Mouse (Mus musculus) myocyte (in vitro differentiated cells): ENCODE data around the gene Spata5. TPM values are rescaled to one million over a fixed set of nuclear protein-coding genes. Genes with fewer than 3 reads are reported as not detected.

Experiments
- H3K27me3 ChIP-seq: one replicate; pipeline ENCODE4 v1.6.1; 2011; ENCODE audit not compliant: control insufficient read depth, insufficient read depth, insufficient read length
- H3K36me3 ChIP-seq: one replicate; pipeline ENCODE4 v1.6.1; 2011; ENCODE audit not compliant: control insufficient read depth, insufficient read depth
- H3K4me2 ChIP-seq: one replicate; pipeline ENCODE4 v1.6.1; 2011; ENCODE audit warnings: low read depth, control low read depth
- H3K4me3 ChIP-seq: one replicate; pipeline ENCODE4 v1.5.1; 2011; ENCODE audit warnings: mild to moderate bottlenecking, control low read depth, moderate library complexity
- H3K79me2 ChIP-seq: one replicate; pipeline ENCODE4 v1.6.1; 2011; ENCODE audit not compliant: control insufficient read depth, insufficient read depth
- H3ac ChIP-seq: one replicate; pipeline ENCODE4 v1.6.1; 2011; ENCODE audit not compliant: control insufficient read depth, insufficient read length
- CEBPB ChIP-seq: IDR thresholded peaks from 2 replicates; pipeline ENCODE4 v1.6.1; 2011; ENCODE audit warnings: mild to moderate bottlenecking, moderate library complexity; ENCODE audit not compliant: poor library complexity, insufficient read depth, severe bottlenecking
- E2F4 ChIP-seq: IDR thresholded peaks from one replicate; pipeline ENCODE4 v1.6.1; 2011; ENCODE audit warnings: mild to moderate bottlenecking, control low read depth, moderate library complexity; ENCODE audit not compliant: insufficient read depth
- MAX ChIP-seq: IDR thresholded peaks from one replicate; pipeline ENCODE4 v1.6.1; 2011; ENCODE audit warnings: low read depth, mild to moderate bottlenecking, control low read depth
- MYOD1 ChIP-seq, 3 experiments: IDR thresholded peaks; one replicate each; pipeline ENCODE4 v1.6.1; 2011; ENCODE audit warnings: control low read depth in 2 of 3, low read depth in 2 of 3, mild to moderate bottlenecking in 2 of 3, moderate library complexity in 1 of 3; ENCODE audit not compliant: insufficient read length in 2 of 3, control insufficient read depth in 1 of 3
- MYOG ChIP-seq, 3 experiments: IDR thresholded peaks; one replicate each; pipeline ENCODE4 v1.6.1; 2011; ENCODE audit warnings: control low read depth in 2 of 3, low read depth in 2 of 3, mild to moderate bottlenecking in 2 of 3; ENCODE audit not compliant: insufficient read length in 2 of 3, control insufficient read depth in 1 of 3, insufficient read depth in 1 of 3
- POLR2A ChIP-seq: IDR thresholded peaks from one replicate; pipeline ENCODE4 v1.6.1; 2011; ENCODE audit warnings: low read depth, mild to moderate bottlenecking, control low read depth, moderate library complexity; ENCODE audit not compliant: insufficient read length
- POLR2AphosphoS2 ChIP-seq: IDR thresholded peaks from one replicate; pipeline ENCODE4 v1.6.1; 2011; ENCODE audit warnings: low read depth, control low read depth; ENCODE audit not compliant: insufficient read length
- REST ChIP-seq: IDR thresholded peaks from one replicate; pipeline ENCODE4 v1.6.1; 2011; ENCODE audit warnings: mild to moderate bottlenecking, control low read depth, moderate library complexity; ENCODE audit not compliant: insufficient read depth, insufficient read length
- SRF ChIP-seq: IDR thresholded peaks from one replicate; pipeline ENCODE4 v1.6.1; 2011; ENCODE audit warnings: low read depth; ENCODE audit not compliant: control insufficient read depth, insufficient read length
- TCF12 ChIP-seq: IDR thresholded peaks from one replicate; pipeline ENCODE4 v1.6.1; 2011; ENCODE audit warnings: mild to moderate bottlenecking, control low read depth; ENCODE audit not compliant: poor library complexity, insufficient read depth, severe bottlenecking
- TCF3 ChIP-seq: IDR thresholded peaks from one replicate; pipeline ENCODE4 v1.6.1; 2011; ENCODE audit warnings: low read depth, control low read depth; ENCODE audit not compliant: insufficient read length
- USF1 ChIP-seq: IDR thresholded peaks from one replicate; pipeline ENCODE4 v1.6.1; 2011; ENCODE audit warnings: low read depth, mild to moderate bottlenecking, control low read depth, moderate library complexity
- polyA plus RNA-seq: library from polyadenylated mRNA; unstranded; fragments of >200 nt; fragmentation: generic; extraction: Trizol; gene quantifications from one replicate; pipeline ENCODE4 v1.2.1, GENCODE M21; 2012; ENCODE audit warnings: missing spikeins

The Spata5 gene
- polyA plus RNA-seq, 1 experiment, result 24.2 TPM

DNA sequence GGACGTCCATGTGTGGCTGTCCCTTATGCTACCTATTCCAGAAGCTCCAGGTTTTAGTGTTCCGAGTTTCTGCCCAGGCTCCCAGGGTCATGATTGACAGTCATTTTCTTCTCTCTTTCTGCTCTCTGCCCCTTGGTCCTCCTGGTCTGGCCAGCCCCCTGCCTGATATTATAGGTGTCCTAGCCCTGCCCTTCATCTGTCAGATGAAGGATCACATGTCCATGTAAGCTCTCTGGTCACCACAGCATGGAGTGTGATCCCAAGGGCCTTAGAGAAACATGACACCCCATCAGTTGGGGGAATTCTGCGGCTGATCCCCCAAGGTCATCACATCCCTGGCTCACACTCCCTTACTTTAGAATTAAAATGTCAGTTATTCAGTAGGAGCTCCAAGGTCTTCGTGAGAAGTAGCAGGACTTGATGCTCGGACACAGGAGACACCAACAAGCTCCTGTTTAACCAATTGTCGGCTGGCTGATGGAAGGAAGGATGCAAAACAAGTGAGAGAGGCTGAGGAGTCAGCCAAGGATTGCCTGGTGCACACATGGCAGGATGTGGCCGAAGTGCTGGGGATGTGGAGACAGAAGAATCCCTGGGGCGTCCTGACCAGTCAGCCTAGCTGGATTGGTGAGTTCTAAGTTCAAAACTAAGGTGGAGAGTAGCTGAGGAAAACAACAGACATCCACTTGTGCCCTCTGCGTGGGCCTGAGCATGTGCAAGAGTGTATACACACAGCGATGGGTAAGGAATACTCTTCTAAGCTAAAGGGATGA is 195.4 kb downstream of the Spata5 start:
- Histone ChIP-seq H3K4me3 (no peak overlapping the region), H3K79me2 (no peaks in the 10 kb centered on the region), H3K27me3 (no peaks in the 10 kb centered on the region), H3ac (no peak overlapping the region), H3K4me2 (no peak overlapping the region), H3K36me3 (no peaks in the 10 kb centered on the region)
- TF ChIP-seq MYOD1 (IDR thresholded peaks at IDR 0.05; ENCODE audit: control insufficient read depth in 1 of 3, insufficient read length in 2 of 3, low read depth in 2 of 3) (no peak), REST (no peak), POLR2AphosphoS2 (no peak)

DNA sequence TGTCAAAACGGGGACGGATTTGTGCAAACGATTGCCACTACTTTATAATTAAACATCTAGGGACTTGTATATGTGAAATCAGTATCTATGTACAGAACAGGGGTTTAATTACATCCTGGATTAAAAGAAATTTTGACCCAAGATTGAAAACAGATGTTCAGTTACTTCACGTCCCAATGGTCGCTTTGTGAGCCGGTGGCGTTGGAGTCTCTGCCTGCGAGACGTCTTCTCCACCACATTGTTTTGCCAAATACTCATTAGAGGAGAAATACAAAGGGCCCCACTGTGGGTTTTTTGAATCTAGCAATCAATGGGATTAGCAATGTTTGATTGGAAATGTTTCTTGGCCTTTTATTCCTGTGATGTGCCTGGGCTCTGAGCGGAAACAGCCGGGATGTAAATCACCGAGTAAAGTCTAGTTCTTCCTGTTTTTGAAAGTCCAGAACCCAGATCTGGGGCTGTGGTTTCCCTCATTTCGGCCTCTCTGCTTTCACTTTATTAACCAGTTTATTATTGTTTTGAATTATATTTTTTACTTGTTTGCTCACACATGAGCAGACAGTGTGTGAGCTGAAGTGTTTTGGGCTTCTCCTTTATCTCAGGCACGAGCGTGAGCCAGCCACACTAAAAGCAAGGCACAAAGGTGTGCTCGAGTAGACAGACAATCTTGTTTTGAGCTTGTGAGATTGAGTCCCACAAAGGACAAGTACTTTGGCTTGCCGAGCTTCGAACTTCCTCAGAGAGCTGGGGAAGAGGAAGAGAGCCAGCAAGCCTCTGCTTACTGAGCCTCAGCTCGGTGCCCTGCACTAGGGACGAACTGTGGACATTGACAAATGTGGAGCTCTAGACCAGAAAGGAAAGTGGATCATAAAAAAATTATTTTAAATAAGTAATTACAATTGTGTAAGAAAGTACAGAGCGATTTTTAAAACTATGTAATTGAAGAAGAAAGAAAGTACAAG is 197.2 kb downstream of the Spata5 start:
- no peak overlapping the region for H3ac ChIP-seq
- no peaks in the 10 kb centered on the region for H3K79me2 ChIP-seq
- no peaks in the 10 kb centered on the region for H3K27me3 ChIP-seq
- no peak for TF ChIP-seq REST
- no peak for TF ChIP-seq POLR2AphosphoS2
- TF ChIP-seq MAX, result no peak
- TF ChIP-seq SRF, result no peak
- no peak for TF ChIP-seq E2F4
- no peak for TF ChIP-seq USF1
- no peak for TF ChIP-seq TCF3
- no peak for TF ChIP-seq MYOG (IDR thresholded peaks at IDR 0.05; ENCODE audit: control insufficient read depth in 1 of 3, insufficient read depth in 1 of 3, insufficient read length in 2 of 3, low read depth in 2 of 3)
- no peak for TF ChIP-seq POLR2A
- TF ChIP-seq TCF12, result no peak
- no peak for TF ChIP-seq MYOD1 (IDR thresholded peaks at IDR 0.05; ENCODE audit: control insufficient read depth in 1 of 3, insufficient read length in 2 of 3, low read depth in 2 of 3)
- TF ChIP-seq CEBPB, result no peak
- no peaks in the 10 kb centered on the region for H3K36me3 ChIP-seq
- H3K4me3 ChIP-seq, result no peak overlapping the region
- H3K4me2 ChIP-seq, result no peak overlapping the region

Other genes starting within 250 kb of the Spata5 start
- gene Il21, start 187.3 kb upstream of the Spata5 start, polyA plus RNA-seq, result not detected
- gene Bbs12, start 107.3 kb upstream of the Spata5 start, polyA plus RNA-seq, result 2.1 TPM
- gene Cetn4, start 107.2 kb upstream of the Spata5 start, polyA plus RNA-seq, result 2.0 TPM
- gene Fgf2, start 71.5 kb upstream of the Spata5 start, polyA plus RNA-seq, result 0.65 TPM
- 10.8 TPM for gene Nudt6, start 315 bp downstream of the Spata5 start, polyA plus RNA-seq
- 20.6 TPM for gene Spry1, start 220.1 kb downstream of the Spata5 start, polyA plus RNA-seq